Mouse (Mus musculus) monocyte, adult 5-6 weeks (primary cell): Measurements from ENCODE around the gene Arl3. TPM values are rescaled to one million over a fixed set of nuclear protein-coding genes. Genes with fewer than 3 reads are reported as not detected.
A peak's percentile ranks its signal among the peaks of the same experiment; 100 is the strongest.

ENCODE experiments used
- ATAC-seq: fragments of 153-309, 156-312 bp; replicated peaks from 2 replicates; pipeline ENCODE4 v1.8.0; 2017; ENCODE audit warnings: mild to moderate bottlenecking; ENCODE audit not compliant: low TSS enrichment, insufficient number of reproducible peaks, severe bottlenecking, poor library complexity, low FRiP score
- total RNA-seq: library from RNA; stranded (forward); fragments of 200-1000, 200-491, 200-594 nt; gene quantifications from 3 replicates; pipeline ENCODE4 v1.2.3, GENCODE M21; 2017

Arl3 gene
- total RNA-seq, 1 experiment from 2014 or later = 26.2 TPM

DNA sequence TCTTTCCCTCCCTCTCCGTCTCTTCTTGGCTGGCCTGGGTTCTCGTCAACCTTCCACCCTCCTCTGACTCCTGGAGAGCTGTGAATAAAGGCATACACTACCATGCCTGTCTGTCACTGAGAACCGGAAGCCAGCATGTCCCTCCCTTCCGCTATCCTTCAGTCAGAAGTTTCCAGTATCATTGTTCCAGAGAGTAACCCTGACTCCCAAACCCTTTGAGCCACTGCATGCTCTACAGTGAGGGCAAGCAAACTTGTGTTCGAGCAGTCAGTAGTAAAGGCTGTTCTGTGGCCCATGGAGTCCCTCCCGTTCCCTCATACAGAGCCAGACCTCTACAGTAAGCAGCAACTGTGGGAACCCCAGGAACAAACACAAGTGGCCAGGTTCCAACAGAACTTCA, 25.4 kb downstream of the Arl3 start:
- no peak for ATAC-seq

DNA sequence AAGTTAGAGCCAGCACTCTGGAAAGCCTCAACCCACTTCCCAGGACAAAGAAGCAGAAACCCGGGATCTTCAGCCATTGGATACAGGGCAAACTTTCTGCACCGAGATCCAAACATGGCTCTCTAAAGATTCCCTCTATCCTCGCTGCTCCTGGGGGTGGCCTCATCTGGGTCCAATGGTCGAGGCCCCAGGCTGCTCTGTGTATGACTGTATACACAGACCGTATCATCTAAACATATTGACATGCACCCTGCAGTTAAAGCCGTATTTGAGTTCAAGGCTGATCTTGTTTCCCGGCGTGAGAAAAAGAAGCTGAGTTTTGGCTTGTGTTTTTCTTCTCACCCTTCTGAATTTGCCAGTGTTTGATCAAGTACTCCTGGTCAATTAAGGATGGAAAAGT, 30.2 kb downstream of the Arl3 start:
- ATAC-seq = no peak

GRCm38 (mm10) chr19:46538213-46538612, 34.8 kb downstream of the Arl3 start:
- ATAC-seq = no peak; the same call in 1 of the 2 replicates

DNA sequence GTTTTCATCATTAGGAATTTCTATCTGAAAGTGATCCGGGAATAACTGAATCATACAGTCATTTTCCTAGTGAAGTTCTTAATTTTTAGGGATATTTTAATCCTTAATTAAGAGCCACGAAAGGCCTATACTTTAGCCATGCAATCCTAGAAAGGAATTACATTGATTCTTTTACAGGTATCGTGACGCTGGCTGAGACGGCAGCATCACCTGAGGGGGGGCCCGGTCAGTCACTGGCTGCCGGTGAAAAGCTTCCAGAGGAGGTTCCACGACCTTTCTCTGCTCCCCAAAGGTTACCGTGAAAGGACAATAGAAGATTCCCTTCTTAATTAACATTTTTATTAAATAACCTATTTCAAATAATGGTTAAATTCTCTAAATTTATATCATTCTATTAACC, 35.6 kb downstream of the Arl3 start:
- no peak for ATAC-seq

GRCm38 (mm10) chr19:46534542-46535098, 38.4 kb downstream of the Arl3 start:
- no peak for ATAC-seq

GRCm38 (mm10) chr19:46533525-46533924, 39.5 kb downstream of the Arl3 start:
- ATAC-seq = no peak

GRCm38 (mm10) chr19:46533066-46533465, 39.9 kb downstream of the Arl3 start:
- no peak for ATAC-seq

DNA sequence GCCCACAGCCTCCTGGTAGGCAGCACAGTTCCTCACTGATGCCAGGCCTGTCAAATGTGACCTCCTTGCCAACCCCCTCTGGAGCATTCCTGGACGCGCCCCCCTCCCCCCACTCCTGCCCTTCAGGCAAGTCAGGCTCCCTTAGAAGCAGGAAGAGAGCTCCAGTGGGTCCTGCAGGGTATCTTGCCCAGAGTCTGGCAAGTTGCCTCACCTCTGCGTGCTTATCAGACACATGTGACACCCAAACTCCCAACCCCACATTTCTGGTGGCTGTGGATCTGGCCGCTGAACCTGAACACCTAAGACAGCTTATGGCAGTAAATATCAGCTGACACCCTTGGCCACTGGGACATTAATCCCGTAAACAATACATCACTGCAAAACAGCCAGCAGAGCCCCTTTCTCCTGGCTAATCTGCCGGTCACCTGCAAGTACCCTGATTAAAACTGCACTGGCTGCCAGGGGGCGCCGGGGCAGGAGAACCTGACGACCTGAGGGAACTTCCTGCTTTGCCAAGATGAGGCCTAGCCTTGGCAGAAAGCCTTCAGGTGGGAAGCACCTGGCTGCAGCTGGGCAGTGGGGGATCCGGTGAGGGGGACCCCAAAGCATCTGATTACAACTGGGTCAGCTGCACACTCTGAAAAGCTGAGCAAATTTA, 40.8 kb downstream of the Arl3 start:
- ATAC-seq = no peak

DNA sequence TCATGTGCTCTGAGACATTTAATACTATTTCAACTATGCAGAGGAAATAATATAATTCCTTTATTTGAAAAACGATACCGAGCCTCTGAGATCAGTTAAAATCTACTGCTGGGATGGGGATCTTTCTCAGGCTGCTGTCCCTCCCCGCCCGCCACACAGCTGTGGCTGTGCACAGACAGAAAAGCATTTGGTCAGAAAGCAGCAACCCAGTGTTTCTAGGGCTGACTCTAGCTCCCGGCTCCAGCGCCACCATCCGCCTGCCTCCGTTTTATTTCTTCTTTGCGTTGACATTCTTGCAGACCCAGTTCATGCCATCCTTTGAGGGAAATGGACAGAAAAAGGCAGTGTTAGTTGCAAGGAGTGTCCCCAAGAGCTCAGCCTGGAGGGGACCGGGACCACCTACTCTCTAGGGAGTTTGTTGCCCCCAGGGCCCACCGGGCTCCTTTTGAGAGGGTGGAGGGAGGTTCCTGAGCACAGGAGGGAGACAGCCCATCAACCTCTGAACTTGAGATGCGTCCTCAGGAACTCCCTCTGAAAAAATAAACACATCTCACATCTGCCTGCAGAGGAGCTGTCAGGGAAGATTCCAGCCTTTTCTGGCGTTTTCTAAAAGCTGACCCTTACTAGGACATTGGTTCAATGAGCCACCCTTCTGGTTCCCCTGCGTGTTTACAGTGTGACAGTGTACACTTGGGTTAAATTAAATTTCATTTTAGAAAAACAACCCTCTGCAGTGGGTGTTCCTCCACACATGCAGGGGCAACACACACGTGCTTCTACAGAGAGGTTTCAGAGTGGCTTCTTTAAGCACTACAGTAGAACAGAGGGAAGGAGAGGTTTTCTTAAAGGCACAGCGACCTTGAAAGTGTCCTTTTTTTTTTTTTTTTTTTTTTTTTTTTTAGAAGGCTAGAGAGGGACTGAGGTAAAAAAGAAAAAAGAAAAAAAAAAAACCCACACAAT, 41.6 kb downstream of the Arl3 start:
- ATAC-seq = no peak

DNA sequence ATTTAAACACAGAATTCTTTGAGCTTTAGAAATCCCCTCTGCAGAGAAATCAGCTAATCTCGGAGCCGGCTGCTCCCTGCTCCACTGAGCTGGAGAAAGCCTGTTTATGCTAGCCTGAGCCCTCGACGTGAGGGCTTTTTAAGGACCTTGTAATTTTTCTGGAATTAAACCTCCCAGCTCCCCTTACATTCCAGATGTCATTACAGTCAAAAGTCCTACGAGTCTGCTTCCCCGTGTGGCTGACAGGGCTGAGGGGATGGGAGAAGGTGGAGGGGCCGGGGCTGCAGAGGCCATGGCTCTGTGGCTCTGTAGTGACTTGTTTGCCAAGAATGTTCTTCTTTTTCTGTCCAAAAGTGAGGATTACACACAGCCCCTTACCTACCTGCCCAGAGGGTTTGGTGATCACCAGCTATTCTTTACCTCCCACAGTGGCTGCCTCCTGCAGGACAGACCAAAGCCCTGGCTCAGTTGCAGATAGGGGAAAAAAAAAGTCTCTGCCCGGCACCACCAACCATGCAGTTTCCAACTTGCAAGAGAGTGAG, 42.5 kb downstream of the Arl3 start:
- ATAC-seq = no peak

DNA sequence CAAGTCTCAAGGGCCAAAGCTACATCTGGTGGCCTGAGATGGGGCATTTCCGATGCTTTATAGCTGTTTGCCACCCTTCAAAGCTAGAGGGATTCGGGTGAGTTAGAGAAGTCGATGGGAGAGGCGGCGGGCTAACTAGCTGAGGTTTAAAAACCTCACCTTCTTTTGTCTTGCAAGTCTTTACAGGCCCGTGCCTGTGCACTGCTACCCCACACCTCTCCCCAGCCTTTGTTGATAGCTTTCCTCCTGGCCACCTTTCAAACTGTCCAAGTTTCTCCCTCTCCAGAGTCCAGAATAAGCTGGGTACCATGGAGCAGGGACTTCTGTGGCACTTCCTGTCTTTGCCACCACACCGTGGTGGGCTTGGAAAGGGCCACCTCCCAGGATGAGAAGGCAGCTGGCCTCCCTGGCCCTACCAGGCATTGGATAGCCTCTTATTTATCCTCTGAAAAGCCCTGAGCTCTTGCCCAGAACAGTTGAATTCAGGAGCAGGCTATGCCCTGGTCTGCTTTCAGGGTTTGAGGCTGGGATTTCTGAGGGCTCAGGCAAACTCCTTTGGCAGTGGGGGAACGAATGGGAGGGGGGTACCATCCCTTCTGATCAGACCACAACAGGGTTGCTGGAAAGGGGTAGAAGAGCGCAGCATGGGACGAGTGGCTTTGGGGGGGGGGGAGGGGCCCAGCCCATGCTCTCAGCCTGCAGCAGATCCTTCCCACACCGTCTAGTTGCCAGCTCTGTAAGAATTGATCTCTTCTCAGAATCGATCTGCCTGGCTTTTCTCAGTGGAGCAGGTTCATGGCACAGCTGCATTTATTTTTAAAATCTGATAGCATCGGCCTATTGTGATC, 43.2 kb downstream of the Arl3 start:
- no peak for ATAC-seq

- peak; percentile 48 for ATAC-seq
Measured at GRCm38 (mm10) chr19:46528529-46529213, 44.3 kb downstream of the Arl3 start.

- ATAC-seq = no peak
Measured at GRCm38 (mm10) chr19:46527632-46528528, 45.1 kb downstream of the Arl3 start.

DNA sequence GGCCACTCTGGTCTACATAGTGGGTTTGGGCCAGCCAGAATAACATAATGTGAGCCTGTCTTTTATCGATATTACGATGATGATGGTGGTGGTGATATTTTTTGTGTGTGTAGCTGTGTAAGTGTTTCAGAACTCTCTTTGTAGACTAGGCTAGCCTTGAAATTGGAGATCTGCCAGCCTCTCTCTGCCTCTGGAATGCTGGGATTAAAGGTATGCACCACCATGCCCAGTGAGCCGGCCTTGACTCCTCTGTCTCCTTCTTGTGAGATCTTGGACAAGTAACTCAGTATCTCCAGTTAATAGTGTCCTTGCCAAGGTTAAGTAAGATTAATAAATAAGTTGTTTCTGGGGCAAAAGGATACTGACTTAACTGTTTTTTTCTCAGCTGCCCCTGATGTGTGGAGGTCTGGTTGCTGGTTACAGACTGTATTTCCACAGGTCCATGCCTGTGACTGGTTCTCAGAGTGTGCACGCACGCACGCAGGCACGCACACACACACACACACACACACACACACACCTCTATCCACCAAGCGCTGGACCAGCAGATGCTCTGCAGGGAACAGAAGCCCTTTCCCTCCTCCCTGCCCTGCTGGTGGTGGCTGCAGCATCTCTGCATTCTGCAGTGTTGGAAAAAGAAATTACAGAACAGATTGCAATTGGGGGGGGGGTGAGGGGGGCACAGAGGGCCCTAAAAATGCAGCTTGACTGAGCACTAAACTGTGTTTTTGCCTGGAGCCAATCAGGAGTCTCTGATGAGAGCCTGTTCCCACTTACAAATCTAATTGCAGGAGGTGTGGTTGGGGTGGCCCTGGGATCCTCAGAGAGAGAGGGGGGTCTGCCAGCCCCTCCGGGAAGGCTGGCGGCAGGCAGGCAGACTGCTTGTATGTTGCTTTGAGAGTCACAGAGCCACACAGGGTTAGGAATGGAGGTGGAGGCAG, 47.0 kb downstream of the Arl3 start:
- ATAC-seq = no peak

DNA sequence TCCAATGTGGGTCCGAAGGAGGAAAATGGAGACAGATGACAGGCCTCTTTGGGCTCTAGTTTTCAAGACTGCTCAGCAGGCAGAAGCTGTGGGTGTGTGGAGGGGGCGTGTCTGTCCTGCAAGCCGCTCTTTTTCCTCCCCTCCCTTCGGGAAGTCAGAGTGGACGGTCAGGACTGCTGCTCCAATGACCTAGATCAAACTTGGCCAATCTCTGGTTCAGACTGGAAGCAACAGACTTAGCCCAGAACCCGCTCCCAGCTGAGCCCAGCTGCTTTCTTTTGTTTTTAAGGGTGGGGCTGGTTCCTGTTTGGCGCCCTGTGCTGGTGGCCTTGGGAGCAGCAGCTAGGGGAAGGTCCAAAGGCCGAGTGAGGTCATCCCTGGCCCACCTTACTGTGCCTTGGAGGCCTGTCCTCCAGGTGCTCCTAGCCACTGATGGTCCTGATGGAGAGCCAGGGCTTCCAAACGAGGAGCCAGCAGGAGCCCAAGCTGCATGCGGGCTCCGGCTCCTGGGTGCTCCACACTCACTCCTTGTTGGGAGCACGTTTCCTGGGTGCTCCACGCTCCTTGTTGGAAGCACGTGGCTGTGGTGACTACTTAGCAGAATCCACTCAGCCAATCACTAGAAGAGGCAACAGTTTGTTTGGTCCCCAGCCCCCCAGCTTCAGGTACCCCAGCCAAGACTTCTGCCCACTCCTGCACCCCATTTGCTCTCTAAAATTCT, 48.2 kb downstream of the Arl3 start:
- peak; percentile 30 for ATAC-seq

DNA sequence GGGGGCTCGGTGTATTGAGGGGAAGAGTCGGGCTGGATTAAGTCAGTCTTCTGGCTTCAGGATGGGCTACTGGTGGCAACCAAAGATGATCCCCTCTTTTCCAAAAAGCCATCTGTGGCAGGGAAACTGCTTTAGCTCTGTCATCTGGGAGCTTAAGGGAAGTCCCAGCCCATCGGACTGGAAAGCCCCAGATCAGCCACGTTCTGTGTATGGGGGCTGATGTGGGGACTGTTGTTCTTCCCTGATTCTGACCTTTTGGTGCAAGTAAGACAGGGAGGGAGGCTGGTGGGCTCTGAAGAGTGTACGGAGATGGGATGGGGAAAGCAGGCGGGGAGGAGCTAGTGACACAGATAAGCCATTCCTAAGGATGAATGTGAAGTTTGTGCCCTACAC, 48.9 kb downstream of the Arl3 start:
- ATAC-seq = no peak
